Mouse (Mus musculus) hindbrain, embryonic 15.5 days (tissue): ENCODE measurements at regions not wholly inside any gene's neighbourhood (a gene's known extent, or its start where the extent isn't known, plus 50 kb on each side); places are given as distances from the start of the nearest gene placed in this dataset.

ENCODE experiments used
- ATAC-seq: fragments of 200-750 bp; cut with Nextera tagmentation; 2 replicates; pipeline ENCODE4 v1.8.0; 2017; ENCODE audit warnings: low read depth, moderate number of reproducible peaks, moderate TSS enrichment; ENCODE audit not compliant: low FRiP score
- H3K27ac ChIP-seq: fragments of 300-500 bp; sonication (generic); replicated peaks from 2 replicates; pipeline ENCODE4 v1.5.1; 2015; ENCODE audit warnings: mild to moderate bottlenecking, inconsistent platforms
- H3K27me3 ChIP-seq: fragments of 300-500 bp; sonication (generic); 2 replicates; pipeline ENCODE4 v1.6.1; 2015; ENCODE audit warnings: control low read depth, inconsistent platforms
- H3K36me3 ChIP-seq: fragments of 300-500 bp; sonication (generic); 2 replicates; pipeline ENCODE4 v1.6.1; 2015; ENCODE audit warnings: control low read depth, inconsistent platforms
- H3K4me1 ChIP-seq: fragments of 300-500 bp; sonication (generic); replicated peaks from 2 replicates; pipeline ENCODE4 v1.6.1; 2015; ENCODE audit warnings: control low read depth, inconsistent platforms
- H3K4me2 ChIP-seq: fragments of 300-500 bp; sonication (generic); 2 replicates; pipeline ENCODE4 v1.6.1; 2015; ENCODE audit warnings: moderate library complexity, mild to moderate bottlenecking, inconsistent platforms
- H3K4me3 ChIP-seq: fragments of 300-500 bp; sonication (generic); 2 replicates; pipeline ENCODE4 v1.5.1; 2015; ENCODE audit warnings: mild to moderate bottlenecking, inconsistent platforms
- H3K9ac ChIP-seq: fragments of 300-500 bp; sonication (generic); 2 replicates; pipeline ENCODE4 v1.6.1; 2015; ENCODE audit warnings: inconsistent platforms
- H3K9me3 ChIP-seq: fragments of 300-500 bp; sonication (generic); 2 replicates; pipeline ENCODE4 v1.6.1; 2016; ENCODE audit warnings: control low read depth, inconsistent platforms
- WGBS: fragments of 180-500 bp; shearing (Covaris S2); methylation state at CpG from one replicate; pipeline ENCODE4 v1.1.7; 2015; 5-methylcytosine and 5-hydroxymethylcytosine counted together

DNA sequence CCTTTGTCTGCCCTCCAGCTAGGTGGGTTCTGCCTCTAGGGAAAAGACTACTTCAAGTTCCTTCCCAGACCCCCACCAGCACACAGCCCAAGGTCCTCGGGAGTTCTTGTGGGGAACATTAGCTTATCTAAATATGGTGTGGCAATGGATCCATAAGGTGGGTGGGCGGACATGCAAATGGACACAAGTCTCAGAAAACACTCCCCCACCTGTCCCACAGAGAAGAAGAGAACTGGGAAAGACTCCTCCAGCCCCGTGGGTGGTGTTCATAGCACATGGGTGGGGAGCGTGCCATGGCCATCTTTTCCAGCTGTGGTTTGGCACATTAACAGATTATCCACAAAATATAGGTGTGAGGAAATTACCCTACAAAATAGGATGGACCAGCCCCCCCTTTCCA is 177.5 kb downstream of the Bcl11b start:
- Histone ChIP-seq H3K4me3 (no peak overlapping the region), H3K27ac (no peak overlapping the region), H3K9ac (no peak overlapping the region), H3K4me2 (no peak overlapping the region), H3K9me3 (no peaks in the 10 kb centered on the region), H3K36me3 (no peaks in the 10 kb centered on the region), H3K4me1 (no peaks in the 10 kb centered on the region), H3K27me3 (no peaks in the 10 kb centered on the region; the same call in 1 of the 2 replicates)
- ATAC-seq: no peak
- 94% methylated on average over 4 of the region's 4 CpGs for WGBS

DNA sequence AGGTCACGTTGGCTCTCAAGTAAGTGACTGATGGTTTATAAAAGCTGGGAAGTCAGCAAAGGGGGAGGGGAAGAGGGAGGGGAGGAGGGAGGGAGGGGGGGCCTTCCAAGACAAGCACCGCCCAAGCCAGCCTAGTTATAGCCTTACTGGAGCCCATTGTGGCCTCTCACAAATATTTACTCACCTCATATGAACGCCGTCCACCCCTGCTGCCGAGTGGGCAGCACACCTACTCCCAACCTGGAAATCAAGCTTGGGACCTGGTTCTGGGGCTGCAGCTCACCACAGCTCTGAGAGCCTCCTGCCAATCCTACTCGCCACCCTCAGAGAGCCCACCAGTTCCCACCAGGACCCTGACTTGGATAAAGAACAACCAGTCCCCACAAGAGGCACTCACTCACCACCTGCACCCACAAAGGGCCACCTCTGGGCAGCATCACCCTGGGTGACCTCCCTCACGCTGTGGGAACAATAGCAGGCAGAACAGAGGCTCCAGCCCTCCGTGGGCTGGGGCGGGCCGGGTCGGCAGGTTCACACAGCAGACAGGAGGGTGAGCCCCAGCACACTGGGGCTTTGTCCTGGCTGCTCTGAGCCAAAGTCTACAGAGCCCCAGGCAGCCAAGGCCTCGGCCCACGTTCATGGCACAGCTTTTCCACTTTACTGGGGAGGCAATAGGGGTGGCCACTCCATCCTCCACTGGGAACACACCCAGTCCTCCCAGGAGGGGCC is 171.8 kb downstream of the Bcl11b start:
- 33% methylated on average over 13 of the region's 13 CpGs for WGBS
- H3K27ac ChIP-seq: no peak overlapping the region

DNA sequence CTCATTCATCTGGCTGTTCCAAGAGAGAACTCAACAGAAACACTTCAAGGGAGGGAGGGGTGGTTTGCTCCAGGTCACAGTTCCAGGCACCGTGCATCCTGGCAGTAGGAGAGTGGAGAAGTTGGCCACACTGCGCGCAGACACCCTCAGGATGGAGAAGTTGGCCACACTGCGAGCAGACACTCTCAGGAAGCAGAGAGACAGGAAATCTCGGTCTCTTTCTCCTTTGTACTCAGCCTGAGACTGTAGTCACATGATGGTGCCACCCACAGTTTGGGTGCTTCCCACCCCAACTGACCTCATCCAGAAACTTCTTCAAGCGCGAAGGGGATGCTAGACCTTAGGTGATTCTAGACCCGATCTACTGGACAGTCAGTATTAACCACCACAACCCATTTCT is 170.4 kb downstream of the Bcl11b start:
- no peak overlapping the region for H3K4me3 ChIP-seq
- H3K9ac ChIP-seq: no peak overlapping the region
- no peaks in the 10 kb centered on the region for H3K36me3 ChIP-seq
- no peaks in the 10 kb centered on the region; the same call in 1 of the 2 replicates for H3K27me3 ChIP-seq
- 93% methylated on average over 8 of the region's 8 CpGs for WGBS
- H3K4me2 ChIP-seq: no peak overlapping the region
- no peaks in the 10 kb centered on the region for H3K9me3 ChIP-seq
- 0 out of 2 replicates have a peak, but pooled peaks cover 3% of the 10 kb centered on the region for H3K4me1 ChIP-seq
- no peak for ATAC-seq
- H3K27ac ChIP-seq: no peak overlapping the region

More for the DNA sequence above, 171.8 kb downstream of the Bcl11b start:
- no peaks in the 10 kb centered on the region for H3K36me3 ChIP-seq
- H3K9me3 ChIP-seq: no peaks in the 10 kb centered on the region
- no peak overlapping the region for H3K4me2 ChIP-seq
- H3K9ac ChIP-seq: no peak overlapping the region
- H3K4me3 ChIP-seq: no peak overlapping the region
- no peak for ATAC-seq
- no peaks in the 10 kb centered on the region; the same call in 1 of the 2 replicates for H3K27me3 ChIP-seq
- 0 out of 2 replicates have a peak, but pooled peaks cover 3% of the 10 kb centered on the region for H3K4me1 ChIP-seq

DNA sequence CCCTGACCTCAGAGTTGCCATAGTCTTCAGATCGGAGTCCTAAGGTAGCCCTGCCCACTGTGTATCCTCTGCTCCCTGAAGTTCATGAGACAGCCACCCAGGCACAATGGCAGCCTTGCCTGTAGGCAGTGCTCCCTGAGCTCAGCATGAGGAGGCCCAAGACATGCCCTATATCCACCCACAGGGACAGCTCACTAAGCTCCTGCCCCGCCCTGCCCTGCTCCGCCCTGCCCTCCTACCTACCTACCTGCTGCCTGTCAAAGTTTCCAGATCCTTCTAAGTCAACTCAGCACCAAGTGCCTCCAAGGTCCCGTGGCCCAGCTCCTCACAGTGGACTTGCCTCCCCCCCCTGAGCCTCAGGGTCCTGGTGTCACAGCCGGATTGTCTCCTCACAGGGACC is 168.9 kb downstream of the Bcl11b start:
- Histone ChIP-seq H3K4me1 (0 out of 2 replicates have a peak, but pooled peaks cover 3% of the 10 kb centered on the region), H3K27ac (no peak overlapping the region), H3K9me3 (no peaks in the 10 kb centered on the region), H3K4me2 (no peak overlapping the region), H3K9ac (no peak overlapping the region), H3K27me3 (no peaks in the 10 kb centered on the region; the same call in 1 of the 2 replicates), H3K36me3 (no peaks in the 10 kb centered on the region), H3K4me3 (no peak overlapping the region)
- no peak for ATAC-seq
- 94% methylated on average over 5 of the region's 5 CpGs for WGBS

DNA sequence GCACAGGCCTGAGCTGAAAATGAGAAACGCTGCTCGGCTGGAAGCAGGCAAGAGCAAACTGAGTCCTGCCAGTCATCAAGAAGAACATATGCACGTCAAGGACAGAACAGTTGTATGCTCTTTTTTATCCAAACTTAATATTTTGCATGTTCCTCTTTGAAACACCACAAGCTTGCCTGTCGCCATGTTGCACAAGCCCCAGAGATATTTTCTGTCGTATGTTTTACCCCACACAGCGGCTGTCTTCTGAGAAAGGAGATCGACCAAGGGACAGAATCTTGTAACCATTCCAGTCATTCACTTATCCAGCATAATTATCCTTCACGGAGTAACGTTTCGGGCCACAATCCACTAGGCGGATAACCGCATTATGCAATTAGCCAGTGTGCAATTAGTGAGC is 165.7 kb downstream of the Bcl11b start:
- WGBS: 91% methylated on average over 12 of the region's 12 CpGs
- Histone ChIP-seq H3K27ac (no peak overlapping the region), H3K4me2 (no peak overlapping the region), H3K4me1 (no peaks in the 10 kb centered on the region), H3K27me3 (no peaks in the 10 kb centered on the region), H3K4me3 (no peak overlapping the region), H3K36me3 (no peaks in the 10 kb centered on the region), H3K9me3 (no peaks in the 10 kb centered on the region), H3K9ac (no peak overlapping the region)
- ATAC-seq: no peak

DNA sequence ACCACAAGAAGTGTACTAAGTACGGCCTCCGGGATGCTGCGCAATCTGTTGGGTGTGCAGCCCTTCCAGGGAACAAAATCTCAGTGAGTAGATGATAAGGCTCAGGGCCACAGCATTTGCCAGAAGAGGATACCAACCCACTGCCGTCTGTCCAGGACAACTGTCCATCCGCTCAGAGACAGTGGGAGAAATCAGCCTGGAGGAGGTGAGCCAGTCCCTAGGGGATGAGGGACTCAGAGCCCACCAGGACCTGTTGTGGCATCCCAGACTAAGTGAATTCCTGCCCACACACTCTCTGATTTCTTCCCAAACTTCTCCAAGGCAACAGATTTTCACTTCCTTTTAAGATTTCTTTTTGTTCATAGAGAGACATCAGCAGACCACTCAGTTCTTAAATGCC is 158.8 kb downstream of the Bcl11b start:
- Histone ChIP-seq H3K27me3 (no peaks in the 10 kb centered on the region), H3K4me2 (no peak overlapping the region), H3K9ac (no peak overlapping the region), H3K27ac (no peak overlapping the region), H3K9me3 (no peaks in the 10 kb centered on the region), H3K4me1 (no peaks in the 10 kb centered on the region), H3K4me3 (no peak overlapping the region), H3K36me3 (no peaks in the 10 kb centered on the region)
- ATAC-seq: no peak
- WGBS: 87% methylated on average over 5 of the region's 5 CpGs

DNA sequence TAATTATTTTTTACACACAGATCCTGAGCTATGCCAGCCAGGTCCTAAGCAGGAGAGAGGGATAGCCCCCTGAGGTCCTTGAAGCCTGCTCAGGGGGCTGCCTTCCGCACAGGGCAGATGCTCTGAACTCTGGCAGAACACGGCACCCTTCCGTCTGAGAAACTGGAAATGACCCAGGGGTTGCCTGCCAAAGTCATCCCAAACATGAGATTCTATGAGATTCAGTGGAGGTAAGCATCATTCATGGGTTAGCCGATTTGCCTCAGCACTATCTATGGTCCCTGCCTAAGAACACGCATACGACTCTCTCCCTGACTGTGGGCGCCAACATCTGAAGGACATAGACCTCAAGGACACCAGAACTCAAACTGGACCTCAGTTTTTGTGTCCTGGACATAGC is 152.8 kb downstream of the Bcl11b start:
- ATAC-seq: no peak
- no peaks in the 10 kb centered on the region for H3K9me3 ChIP-seq
- H3K36me3 ChIP-seq: no peaks in the 10 kb centered on the region
- no peak overlapping the region for H3K9ac ChIP-seq
- no peak overlapping the region for H3K27ac ChIP-seq
- no peak overlapping the region for H3K4me3 ChIP-seq
- H3K4me2 ChIP-seq: no peak overlapping the region
- no peaks in the 10 kb centered on the region for H3K27me3 ChIP-seq
- no peaks in the 10 kb centered on the region for H3K4me1 ChIP-seq
- 87% methylated on average over 7 of the region's 7 CpGs for WGBS

DNA sequence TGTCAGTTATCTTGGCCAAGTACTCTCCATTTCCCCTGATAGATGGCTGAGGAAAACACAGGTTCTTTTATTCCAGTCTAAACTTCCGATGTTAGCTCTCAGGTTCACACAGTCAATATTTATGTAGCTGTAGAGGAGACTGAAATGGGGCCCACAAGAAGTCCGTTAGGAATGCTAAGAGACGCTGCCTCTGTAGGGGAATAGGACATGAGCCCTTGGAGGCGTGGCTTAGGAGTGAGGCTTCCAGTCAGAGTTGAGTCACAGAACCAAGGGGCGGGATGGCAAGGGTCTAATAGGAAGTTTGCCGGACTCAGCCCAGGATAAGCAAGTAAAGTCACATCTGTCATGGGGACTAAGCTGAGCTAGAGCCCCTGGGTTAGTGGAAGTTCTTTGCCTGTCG is 150.5 kb downstream of the Bcl11b start:
- H3K4me3 ChIP-seq: no peak overlapping the region
- H3K4me1 ChIP-seq: no peaks in the 10 kb centered on the region
- H3K27me3 ChIP-seq: no peaks in the 10 kb centered on the region
- no peak for ATAC-seq
- H3K9me3 ChIP-seq: no peaks in the 10 kb centered on the region
- H3K9ac ChIP-seq: no peak overlapping the region
- H3K4me2 ChIP-seq: no peak overlapping the region
- H3K36me3 ChIP-seq: no peaks in the 10 kb centered on the region
- no peak overlapping the region for H3K27ac ChIP-seq
- WGBS: 68% methylated on average over 7 of the region's 7 CpGs

DNA sequence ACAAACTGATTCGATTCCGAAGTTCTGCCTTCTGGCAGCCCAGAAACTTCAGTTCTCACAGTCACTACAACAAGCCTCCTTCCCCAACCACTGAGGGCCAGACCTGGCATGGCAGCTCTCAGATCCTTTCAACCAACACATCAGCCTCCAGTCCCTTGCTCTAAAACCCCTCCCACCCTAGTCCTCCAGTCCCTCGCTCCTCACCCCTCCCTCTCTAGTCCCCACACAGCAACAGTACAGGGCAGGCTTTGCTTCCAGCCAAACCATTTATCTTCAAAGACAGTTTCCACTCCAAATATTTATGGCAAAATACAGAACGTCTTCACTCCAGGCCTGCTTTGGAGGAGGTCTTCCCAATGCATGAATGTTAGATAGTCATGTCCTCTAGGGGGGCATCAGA is 147.9 kb downstream of the Bcl11b start:
- H3K4me3 ChIP-seq: no peak overlapping the region
- 88% methylated on average over 4 of the region's 4 CpGs for WGBS
- no peak overlapping the region for H3K4me2 ChIP-seq
- no peaks in the 10 kb centered on the region for H3K9me3 ChIP-seq
- ATAC-seq: no peak
- H3K27me3 ChIP-seq: no peaks in the 10 kb centered on the region
- H3K36me3 ChIP-seq: no peaks in the 10 kb centered on the region
- no peaks in the 10 kb centered on the region for H3K4me1 ChIP-seq
- no peak overlapping the region for H3K27ac ChIP-seq
- no peak overlapping the region for H3K9ac ChIP-seq

DNA sequence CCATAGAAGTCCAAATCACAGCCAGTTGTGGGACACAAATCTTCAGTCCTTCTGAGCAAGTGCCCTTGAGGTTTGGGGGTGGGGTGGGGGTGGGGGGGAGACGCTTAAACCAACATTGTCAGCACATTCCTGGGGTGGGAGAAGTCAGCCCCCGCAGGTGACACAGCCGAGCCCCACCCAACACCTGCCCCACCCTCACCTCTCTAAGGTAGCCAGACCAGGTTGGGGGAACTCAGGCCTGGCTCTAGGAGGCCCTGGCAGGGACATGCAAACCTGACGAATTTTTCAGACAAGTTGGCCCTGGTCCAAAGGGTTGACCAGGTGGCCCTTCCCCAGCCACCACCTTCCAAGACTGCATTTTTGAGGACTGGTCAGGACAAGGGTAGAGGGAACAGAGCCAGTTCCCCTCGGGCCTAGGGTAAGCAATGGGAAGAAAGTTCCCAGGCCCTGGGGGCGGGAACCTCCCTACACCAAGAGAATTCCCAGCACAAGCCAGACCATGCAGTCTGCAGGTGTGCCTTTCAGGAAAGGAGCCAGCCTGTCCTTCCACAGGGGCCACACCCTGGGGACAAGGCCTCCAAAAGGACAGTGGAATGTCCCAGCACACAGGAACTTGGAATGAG is 146.9 kb downstream of the Bcl11b start:
- ATAC-seq: no peak
- H3K36me3 ChIP-seq: no peaks in the 10 kb centered on the region
- no peaks in the 10 kb centered on the region for H3K27me3 ChIP-seq
- H3K4me3 ChIP-seq: no peak overlapping the region
- H3K9ac ChIP-seq: no peak overlapping the region
- H3K9me3 ChIP-seq: no peaks in the 10 kb centered on the region
- no peak overlapping the region for H3K4me2 ChIP-seq
- H3K4me1 ChIP-seq: no peaks in the 10 kb centered on the region
- 78% methylated on average over 6 of the region's 6 CpGs for WGBS
- no peak overlapping the region for H3K27ac ChIP-seq

DNA sequence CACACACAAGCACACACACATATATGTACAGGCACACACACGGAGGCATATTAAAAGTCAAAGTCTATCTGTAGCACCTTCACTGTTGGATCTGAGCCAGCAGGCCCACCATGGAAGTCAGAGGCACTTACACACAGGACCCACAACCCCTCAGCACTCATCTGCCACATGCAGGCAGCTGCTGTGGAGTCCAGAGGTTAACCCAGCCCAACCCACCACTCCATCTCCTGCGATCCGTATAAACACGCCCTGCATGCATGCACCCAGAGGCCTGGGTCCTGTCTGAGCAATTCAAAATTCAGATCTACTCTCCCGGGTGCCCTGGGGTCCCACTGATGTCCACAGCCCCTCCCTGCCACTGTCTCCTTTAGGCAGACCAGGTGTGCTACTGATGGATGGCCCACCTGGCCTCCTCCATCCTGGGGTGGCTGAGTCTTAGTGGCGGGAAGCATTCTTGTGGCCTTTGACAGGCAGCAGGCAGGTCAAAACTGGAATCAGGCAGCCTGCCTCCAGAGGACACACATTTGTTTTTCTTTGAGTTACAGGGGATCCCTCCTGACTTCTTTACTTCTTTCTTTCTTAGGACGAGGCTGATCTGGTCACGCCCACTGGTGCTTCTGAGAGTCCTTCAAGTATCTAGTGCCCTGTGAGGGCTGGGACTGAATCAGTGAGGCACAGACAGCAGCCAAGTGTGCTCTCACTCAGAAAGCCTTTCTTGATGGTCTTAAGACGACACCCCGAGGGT is 144.7 kb downstream of the Bcl11b start:
- no peak for ATAC-seq

DNA sequence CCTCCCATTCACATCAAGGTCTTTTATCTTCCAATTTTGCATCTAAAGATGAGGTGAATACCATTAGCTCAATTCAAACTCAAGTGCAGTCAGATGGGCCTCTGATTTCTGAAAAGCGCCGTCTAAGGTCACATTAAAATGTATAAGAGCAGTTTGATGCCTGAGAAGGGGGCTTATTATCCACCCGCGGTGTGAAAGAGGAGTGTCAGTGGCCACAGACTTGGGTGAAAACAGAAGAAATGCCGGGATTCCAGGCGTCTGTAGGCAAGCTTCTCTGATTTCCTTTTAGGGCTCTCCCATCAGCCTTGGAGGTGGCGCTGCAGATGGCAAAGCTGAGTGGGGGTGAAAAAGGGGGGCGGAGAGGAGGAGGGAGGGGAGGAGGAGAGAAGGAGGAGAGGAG is 143.7 kb downstream of the Bcl11b start:
- Histone ChIP-seq H3K4me1 (no peaks in the 10 kb centered on the region), H3K4me2 (no peak overlapping the region), H3K9ac (no peak overlapping the region), H3K4me3 (no peak overlapping the region), H3K27me3 (no peaks in the 10 kb centered on the region), H3K27ac (no peak overlapping the region), H3K9me3 (no peaks in the 10 kb centered on the region), H3K36me3 (no peaks in the 10 kb centered on the region)
- WGBS: 12% methylated on average over 8 of the region's 8 CpGs
- ATAC-seq: no peak

More for the DNA sequence above, 144.7 kb downstream of the Bcl11b start:
- WGBS: 62% methylated on average over 10 of the region's 10 CpGs
- no peaks in the 10 kb centered on the region for H3K36me3 ChIP-seq
- H3K9ac ChIP-seq: no peak overlapping the region
- H3K4me3 ChIP-seq: no peak overlapping the region
- no peaks in the 10 kb centered on the region for H3K9me3 ChIP-seq
- no peak overlapping the region for H3K4me2 ChIP-seq
- H3K27ac ChIP-seq: no peak overlapping the region
- no peaks in the 10 kb centered on the region for H3K27me3 ChIP-seq
- no peaks in the 10 kb centered on the region for H3K4me1 ChIP-seq
